Mouse (Mus musculus) embryonic facial prominence, embryonic 11.5 days (tissue): ENCODE measurements at regions not wholly inside any gene's neighbourhood (a gene's known extent, or its start where the extent isn't known, plus 50 kb on each side); places are given as distances from the start of the nearest gene placed in this dataset.
A peak's percentile ranks its signal among the peaks of the same experiment; 100 is the strongest.

Experiments used
- ATAC-seq: fragments of 200-750 bp; cut with Nextera tagmentation; replicated peaks from 2 replicates; pipeline ENCODE4 v1.8.0; 2017; ENCODE audit warnings: low read depth; ENCODE audit not compliant: insufficient number of reproducible peaks, low FRiP score, low TSS enrichment
- DNase-seq: peaks from one replicate; pipeline ENCODE4 v3.0.0-alpha.2; 2015; ENCODE audit warnings: low spot score
- H3K27ac ChIP-seq: fragments of 300-500 bp; sonication (generic); replicated peaks from 2 replicates; pipeline ENCODE4 v1.5.1; 2014; ENCODE audit warnings: mild to moderate bottlenecking, low read depth, low read length, control low read depth
- H3K27me3 ChIP-seq: fragments of 300-500 bp; sonication (generic); 2 replicates; pipeline ENCODE4 v1.6.1; 2014; ENCODE audit warnings: mild to moderate bottlenecking, low read length, moderate library complexity, mixed read lengths; ENCODE audit not compliant: control insufficient read depth, insufficient read depth
- H3K36me3 ChIP-seq: fragments of 300-500 bp; sonication (generic); replicated peaks from 2 replicates; pipeline ENCODE4 v1.6.1; 2014; ENCODE audit warnings: low read depth, mild to moderate bottlenecking, low read length, moderate library complexity, mixed read lengths; ENCODE audit not compliant: control insufficient read depth, insufficient read depth
- H3K4me1 ChIP-seq: fragments of 300-500 bp; sonication (generic); 2 replicates; pipeline ENCODE4 v1.6.1; 2014; ENCODE audit warnings: low read length, mixed read lengths; ENCODE audit not compliant: control insufficient read depth, insufficient read depth
- H3K4me2 ChIP-seq: fragments of 300-500 bp; sonication (generic); 2 replicates; pipeline ENCODE4 v1.6.1; 2014; ENCODE audit warnings: low read depth, mild to moderate bottlenecking, control low read depth, low read length, moderate library complexity
- H3K4me3 ChIP-seq: fragments of 300-500 bp; sonication (generic); 2 replicates; pipeline ENCODE4 v1.5.1; 2014; ENCODE audit warnings: low read depth, low read length, control low read depth
- H3K9ac ChIP-seq: fragments of 300-500 bp; sonication (generic); replicated peaks from 2 replicates; pipeline ENCODE4 v1.6.1; 2014; ENCODE audit warnings: mild to moderate bottlenecking, control low read depth, low read length
- H3K9me3 ChIP-seq: fragments of 300-500 bp; sonication (generic); replicated peaks from 2 replicates; pipeline ENCODE4 v1.6.1; 2016; ENCODE audit warnings: mild to moderate bottlenecking, low read length, inconsistent platforms, mixed read lengths; ENCODE audit not compliant: control insufficient read depth
- WGBS: fragments of 180-500 bp; shearing (Covaris S2); extraction: QIAGEN DNeasy Blood & Tissue Kit; methylation state at CpG from one replicate; pipeline ENCODE4 v1.1.7; 2014; 5-methylcytosine and 5-hydroxymethylcytosine counted together

DNA sequence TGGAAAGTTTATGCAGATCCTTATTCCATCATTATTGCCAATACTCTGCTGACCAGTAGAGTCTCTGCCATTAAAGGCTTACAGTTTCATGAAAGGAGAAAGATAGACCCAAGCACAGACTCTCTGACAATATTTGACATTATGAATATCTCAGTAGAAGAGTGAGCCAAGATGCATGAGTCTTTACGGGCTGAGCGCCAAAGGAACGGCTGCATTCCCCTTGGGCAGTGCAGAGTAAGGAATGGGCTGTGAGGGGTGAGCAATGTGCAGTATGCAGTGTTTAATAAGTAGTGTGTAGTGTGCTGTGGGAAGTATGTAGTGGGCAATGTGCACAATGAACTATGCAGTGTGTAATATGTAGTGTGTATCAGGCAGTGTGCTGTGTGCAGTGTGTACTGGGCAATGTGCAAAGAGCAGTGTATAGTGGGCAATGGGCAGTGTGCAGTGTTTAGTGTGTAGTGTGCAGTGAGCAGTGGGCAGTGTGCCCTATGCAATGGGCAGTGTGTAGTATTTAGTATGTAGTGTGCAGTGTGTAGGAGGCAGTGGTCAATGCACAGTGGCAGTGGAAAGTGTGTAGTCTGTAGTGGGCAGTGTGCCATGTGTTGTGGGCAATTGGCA, 671.8 kb downstream of the 5730522E02Rik start:
- H3K4me2 ChIP-seq: no peak overlapping the region
- H3K4me3 ChIP-seq: no peak overlapping the region
- 97% methylated on average over 3 of the region's 3 CpGs for WGBS
- no peaks in the 10 kb centered on the region for H3K9me3 ChIP-seq
- no peak for DNase-seq
- no peaks in the 10 kb centered on the region for H3K4me1 ChIP-seq
- no peaks in the 10 kb centered on the region for H3K27me3 ChIP-seq
- H3K27ac ChIP-seq: no peak overlapping the region
- H3K9ac ChIP-seq: no peak overlapping the region
- no peak for ATAC-seq
- no peaks in the 10 kb centered on the region for H3K36me3 ChIP-seq

DNA sequence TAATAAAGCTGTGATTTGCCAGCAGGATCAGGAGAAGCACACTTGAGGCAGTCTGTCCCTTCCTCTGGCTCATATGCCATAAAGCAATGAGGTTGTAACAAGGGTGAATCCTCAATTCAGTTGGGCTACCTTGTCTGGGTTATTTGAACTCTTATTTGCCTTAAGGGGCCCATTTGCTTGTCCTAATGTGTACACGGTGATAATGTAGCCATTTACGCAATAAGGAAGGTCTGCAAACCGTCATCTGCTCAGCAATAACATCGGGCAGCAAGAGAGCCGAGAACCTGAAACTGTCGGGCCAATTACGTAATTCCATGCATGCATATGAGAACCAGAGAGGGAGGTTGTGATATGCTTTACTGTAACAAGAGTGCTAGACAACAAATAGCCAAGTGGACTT, 674.5 kb downstream of the 5730522E02Rik start:
- DNase-seq (no peak), ATAC-seq (no peak)
- H3K4me2 ChIP-seq: no peak overlapping the region
- no peaks in the 10 kb centered on the region for H3K4me1 ChIP-seq
- H3K4me3 ChIP-seq: no peak overlapping the region
- H3K27ac ChIP-seq: no peak overlapping the region
- no peaks in the 10 kb centered on the region for H3K36me3 ChIP-seq
- H3K27me3 ChIP-seq: no peaks in the 10 kb centered on the region
- no peak overlapping the region for H3K9ac ChIP-seq
- 72% methylated on average over 7 of the region's 7 CpGs for WGBS
- no peaks in the 10 kb centered on the region for H3K9me3 ChIP-seq

DNA sequence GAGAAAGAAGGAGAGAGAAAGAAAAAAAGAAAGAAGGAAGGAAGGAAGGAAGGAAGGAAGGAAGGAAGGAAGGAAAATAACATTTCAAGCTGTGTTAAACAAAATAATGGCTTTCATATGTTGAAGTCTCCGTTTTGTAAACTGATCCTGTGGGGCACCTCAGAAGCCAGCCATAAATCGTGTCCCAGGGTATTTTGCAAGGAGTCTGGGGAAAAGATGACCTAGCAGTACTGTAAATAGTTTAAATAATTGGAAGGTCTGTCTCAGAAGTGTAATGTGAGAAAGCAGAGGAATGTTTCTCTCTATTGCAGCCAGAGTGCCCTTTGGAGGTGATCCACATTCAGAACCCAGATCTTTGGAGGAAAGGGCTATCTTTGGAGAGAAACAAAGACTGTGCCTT, 677.5 kb downstream of the 5730522E02Rik start:
- no peak overlapping the region for H3K27ac ChIP-seq
- H3K9me3 ChIP-seq: no peaks in the 10 kb centered on the region
- DNase-seq (peak; percentile 56), ATAC-seq (no peak)
- WGBS: 19% methylated on average over 2 of the region's 2 CpGs
- H3K36me3 ChIP-seq: no peaks in the 10 kb centered on the region
- H3K9ac ChIP-seq: no peak overlapping the region
- H3K4me1 ChIP-seq: no peaks in the 10 kb centered on the region
- H3K27me3 ChIP-seq: no peaks in the 10 kb centered on the region
- no peak overlapping the region for H3K4me3 ChIP-seq
- H3K4me2 ChIP-seq: no peak overlapping the region

DNA sequence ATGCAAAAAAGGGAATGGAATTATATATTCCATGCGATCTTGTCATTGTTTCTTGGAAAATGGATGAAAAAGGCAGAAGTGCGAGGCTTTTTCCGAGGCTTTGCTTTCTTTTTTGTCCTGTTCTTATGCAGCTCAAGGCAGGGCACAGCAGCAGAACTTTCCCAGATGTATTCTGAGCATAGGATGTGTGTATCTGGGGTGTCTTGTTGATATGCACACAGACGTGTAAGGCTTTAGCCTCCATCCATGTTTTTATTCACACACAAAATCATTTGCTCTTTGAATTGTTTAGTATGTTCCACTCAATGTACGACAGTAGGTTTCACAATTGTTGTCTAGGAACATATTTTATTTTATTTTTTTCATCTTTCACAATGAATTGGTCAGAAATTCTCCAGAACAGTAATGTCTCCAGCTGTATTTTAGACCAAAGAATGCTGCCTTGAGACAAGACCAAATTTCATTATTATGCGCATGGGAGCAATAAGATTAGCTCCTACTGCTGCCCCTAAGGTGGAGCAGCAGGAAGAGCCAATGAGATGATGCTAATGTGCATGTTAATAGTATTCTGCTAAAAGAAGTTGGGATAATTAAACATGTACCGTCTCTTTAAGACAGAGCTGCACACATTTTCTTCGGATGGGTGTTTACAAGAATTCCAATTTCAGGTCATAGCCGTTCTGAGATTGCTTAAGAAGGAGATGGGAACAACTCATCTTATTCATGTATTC, 678.7 kb downstream of the 5730522E02Rik start:
- Histone ChIP-seq H3K9me3 (no peaks in the 10 kb centered on the region), H3K4me3 (no peak overlapping the region), H3K4me1 (no peaks in the 10 kb centered on the region), H3K4me2 (no peak overlapping the region), H3K27me3 (no peaks in the 10 kb centered on the region), H3K36me3 (no peaks in the 10 kb centered on the region), H3K9ac (no peak overlapping the region), H3K27ac (no peak overlapping the region)
- ATAC-seq (no peak), DNase-seq (no peak)
- 72% methylated on average over 9 of the region's 9 CpGs for WGBS

DNA sequence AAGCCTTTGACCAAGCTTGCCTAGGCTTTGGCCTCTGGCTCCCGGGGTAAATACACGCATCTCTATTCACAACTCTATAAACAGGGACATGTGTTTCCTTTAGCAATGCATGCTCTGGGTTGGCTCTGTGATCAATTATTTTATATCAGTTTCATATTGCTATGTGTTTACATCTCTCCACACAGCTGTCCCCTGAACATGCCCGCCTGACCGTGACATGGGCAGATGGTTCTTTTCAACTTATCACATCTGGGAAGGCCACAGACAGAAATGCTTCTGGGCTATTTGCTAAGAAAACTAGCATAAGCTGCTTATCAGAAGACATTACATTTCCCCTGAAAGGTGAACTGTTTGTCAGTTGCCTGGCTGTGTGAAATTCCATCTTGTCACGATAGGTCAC, 682.5 kb downstream of the 5730522E02Rik start:
- DNase-seq (peak; percentile 69), ATAC-seq (no peak)
- H3K4me2 ChIP-seq: no peak overlapping the region
- no peaks in the 10 kb centered on the region for H3K4me1 ChIP-seq
- no peaks in the 10 kb centered on the region for H3K27me3 ChIP-seq
- WGBS: 43% methylated on average over 5 of the region's 5 CpGs
- H3K27ac ChIP-seq: no peak overlapping the region
- H3K36me3 ChIP-seq: no peaks in the 10 kb centered on the region
- H3K4me3 ChIP-seq: no peak overlapping the region
- H3K9me3 ChIP-seq: no peaks in the 10 kb centered on the region
- H3K9ac ChIP-seq: no peak overlapping the region

DNA sequence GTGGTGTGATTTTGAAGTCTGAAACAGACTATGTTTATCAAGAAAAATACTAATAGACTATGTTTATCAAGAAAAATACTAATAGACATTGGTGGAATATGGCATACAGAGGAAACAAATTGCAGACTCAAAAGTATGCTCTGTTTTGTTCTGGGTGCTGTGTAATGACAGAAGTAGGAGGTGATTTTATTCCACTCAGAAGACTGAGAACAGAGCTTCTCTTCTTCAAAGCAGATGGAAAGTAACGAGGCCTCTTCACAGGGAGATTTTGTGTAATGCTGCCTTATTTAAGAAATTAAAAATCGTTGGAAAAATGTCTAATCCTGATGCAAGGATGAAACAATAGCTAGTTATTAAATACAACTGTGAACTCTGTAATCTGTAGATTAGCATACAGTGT, 691.7 kb downstream of the 5730522E02Rik start:
- no peak overlapping the region for H3K4me3 ChIP-seq
- 82% methylated on average over 2 of the region's 2 CpGs for WGBS
- ATAC-seq: no peak

DNA sequence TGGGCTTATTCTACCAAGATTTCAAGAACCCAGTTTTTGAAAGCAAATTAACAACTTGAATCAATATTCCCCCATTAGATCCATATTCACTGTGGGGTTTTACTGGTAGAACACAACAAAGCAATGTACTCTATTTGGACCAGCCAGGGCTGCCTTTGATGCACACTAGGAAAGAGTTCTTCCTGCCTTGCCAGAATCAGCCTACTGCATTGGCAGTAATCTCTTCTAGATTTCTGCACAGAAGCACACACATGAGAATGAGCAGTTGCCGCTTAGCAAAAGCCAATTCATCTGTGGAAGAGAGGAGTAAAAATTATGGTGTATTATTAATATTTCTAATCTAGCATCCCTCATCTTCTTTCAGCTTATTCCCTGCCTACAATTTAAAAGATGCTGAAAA, 692.4 kb downstream of the 5730522E02Rik start:
- H3K4me3 ChIP-seq: no peak overlapping the region
- DNase-seq (no peak), ATAC-seq (no peak)
- no peaks in the 10 kb centered on the region for H3K9me3 ChIP-seq
- no peaks in the 10 kb centered on the region for H3K27me3 ChIP-seq
- H3K36me3 ChIP-seq: no peaks in the 10 kb centered on the region
- WGBS: 88% methylated on average over 1 of the region's 1 CpGs
- no peak overlapping the region for H3K9ac ChIP-seq
- H3K4me1 ChIP-seq: no peaks in the 10 kb centered on the region
- H3K27ac ChIP-seq: no peak overlapping the region
- no peak overlapping the region for H3K4me2 ChIP-seq

More for the DNA sequence above, 691.7 kb downstream of the 5730522E02Rik start:
- H3K27ac ChIP-seq: no peak overlapping the region
- no peak for DNase-seq
- no peaks in the 10 kb centered on the region for H3K9me3 ChIP-seq
- H3K4me1 ChIP-seq: no peaks in the 10 kb centered on the region
- H3K27me3 ChIP-seq: no peaks in the 10 kb centered on the region
- H3K4me2 ChIP-seq: no peak overlapping the region
- H3K36me3 ChIP-seq: no peaks in the 10 kb centered on the region
- H3K9ac ChIP-seq: no peak overlapping the region

DNA sequence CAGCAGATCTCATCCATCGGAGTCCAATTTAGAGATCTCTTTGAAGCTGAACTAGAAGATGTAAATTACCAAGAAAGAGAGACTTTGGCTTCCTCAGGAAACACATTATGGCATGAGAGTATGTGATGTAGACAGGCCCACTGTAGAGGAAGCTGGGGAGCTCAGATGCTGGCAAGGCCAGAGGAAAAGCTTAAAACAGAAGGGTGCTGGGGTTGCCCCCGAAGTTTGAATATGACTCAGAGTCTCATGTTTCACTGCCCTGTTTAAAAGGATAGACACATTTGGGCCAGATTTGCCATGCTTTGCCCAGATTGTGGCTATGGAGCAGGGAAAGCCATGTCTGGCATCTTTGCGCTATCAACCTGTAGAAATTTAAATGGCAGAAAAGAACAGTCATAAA, 705.1 kb downstream of the 5730522E02Rik start:
- Histone ChIP-seq H3K4me2 (no peak overlapping the region), H3K9me3 (no peaks in the 10 kb centered on the region), H3K27ac (no peak overlapping the region), H3K4me1 (no peaks in the 10 kb centered on the region), H3K27me3 (no peaks in the 10 kb centered on the region), H3K4me3 (no peak overlapping the region), H3K36me3 (no peaks in the 10 kb centered on the region), H3K9ac (no peak overlapping the region)
- ATAC-seq (no peak), DNase-seq (no peak)
- 81% methylated on average over 3 of the region's 3 CpGs for WGBS
